Mouse (Mus musculus) liver, embryonic 16.5 days (tissue): ENCODE measurements at regions not wholly inside any gene's neighbourhood (a gene's known extent, or its start where the extent isn't known, plus 50 kb on each side); places are given as distances from the start of the nearest gene placed in this dataset.

Source experiments
- ATAC-seq: fragments of 200-750 bp; cut with Nextera tagmentation; 2 replicates; pipeline ENCODE4 v1.8.0; 2017; ENCODE audit warnings: low read depth, mild to moderate bottlenecking, moderate number of reproducible peaks, moderate library complexity
- H3K27ac ChIP-seq: fragments of 300-500 bp; sonication (generic); 2 replicates; pipeline ENCODE4 v1.5.1; 2014; ENCODE audit warnings: mild to moderate bottlenecking, low read length
- H3K27me3 ChIP-seq: fragments of 300-500 bp; sonication (generic); 2 replicates; pipeline ENCODE4 v1.6.1; 2014; ENCODE audit warnings: low read depth, low read length, mixed read lengths; ENCODE audit not compliant: control insufficient read depth, insufficient read depth
- H3K36me3 ChIP-seq: fragments of 300-500 bp; sonication (generic); 2 replicates; pipeline ENCODE4 v1.6.1; 2014; ENCODE audit warnings: mild to moderate bottlenecking; ENCODE audit not compliant: control insufficient read depth, insufficient read depth
- H3K4me1 ChIP-seq: fragments of 300-500 bp; sonication (generic); 2 replicates; pipeline ENCODE4 v1.6.1; 2014; ENCODE audit warnings: low read depth, low read length, mixed read lengths; ENCODE audit not compliant: control insufficient read depth
- H3K4me2 ChIP-seq: fragments of 300-500 bp; sonication (generic); 2 replicates; pipeline ENCODE4 v1.6.1; 2014; ENCODE audit warnings: low read depth, low read length, mixed read lengths
- H3K4me3 ChIP-seq: fragments of 300-500 bp; sonication (generic); 2 replicates; pipeline ENCODE4 v1.5.1; 2014; ENCODE audit warnings: low read depth, mild to moderate bottlenecking, low read length
- H3K9ac ChIP-seq: fragments of 300-500 bp; sonication (generic); 2 replicates; pipeline ENCODE4 v1.6.1; 2014; ENCODE audit warnings: low read depth, low read length
- H3K9me3 ChIP-seq: fragments of 300-500 bp; sonication (generic); replicated peaks from 2 replicates; pipeline ENCODE4 v1.6.1; 2016; ENCODE audit warnings: low read length; ENCODE audit not compliant: control insufficient read depth
- WGBS: fragments of 180-500 bp; shearing (Covaris S2); extraction: QIAGEN DNeasy Blood & Tissue Kit; methylation state at CpG from one replicate; pipeline ENCODE4 v1.1.7; 2014; ENCODE audit not compliant: insufficient replicate concordance; 5-methylcytosine and 5-hydroxymethylcytosine counted together

DNA sequence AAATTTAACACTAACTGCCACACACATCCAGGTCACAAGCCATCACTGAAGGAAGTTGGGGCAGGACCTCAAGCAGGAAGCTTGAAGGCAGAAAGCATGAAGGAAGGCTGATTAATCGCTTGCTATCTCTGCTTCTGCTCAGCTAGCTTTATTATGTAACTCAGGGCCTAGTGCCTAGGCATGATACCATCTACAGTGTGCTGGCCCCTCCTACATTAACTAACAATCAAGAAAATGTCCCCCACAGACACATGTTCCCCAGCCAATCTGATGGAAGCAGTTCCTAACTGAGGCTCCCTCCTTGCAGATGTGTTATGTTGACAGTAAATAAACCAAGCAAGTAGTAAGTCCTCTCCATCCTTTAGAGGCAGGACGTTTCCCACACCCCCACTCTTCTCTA lies 186.6 kb downstream of the Pfkfb3 start:
- H3K27ac ChIP-seq = no peak overlapping the region
- no peaks in the 10 kb centered on the region for H3K4me1 ChIP-seq
- no peak for ATAC-seq
- H3K9me3 ChIP-seq = no peaks in the 10 kb centered on the region
- H3K27me3 ChIP-seq = no peaks in the 10 kb centered on the region
- H3K36me3 ChIP-seq = no peaks in the 10 kb centered on the region
- WGBS = 10% methylated on average over 2 of the region's 2 CpGs
- no peak overlapping the region for H3K4me3 ChIP-seq
- H3K4me2 ChIP-seq = no peak overlapping the region
- H3K9ac ChIP-seq = no peak overlapping the region

DNA sequence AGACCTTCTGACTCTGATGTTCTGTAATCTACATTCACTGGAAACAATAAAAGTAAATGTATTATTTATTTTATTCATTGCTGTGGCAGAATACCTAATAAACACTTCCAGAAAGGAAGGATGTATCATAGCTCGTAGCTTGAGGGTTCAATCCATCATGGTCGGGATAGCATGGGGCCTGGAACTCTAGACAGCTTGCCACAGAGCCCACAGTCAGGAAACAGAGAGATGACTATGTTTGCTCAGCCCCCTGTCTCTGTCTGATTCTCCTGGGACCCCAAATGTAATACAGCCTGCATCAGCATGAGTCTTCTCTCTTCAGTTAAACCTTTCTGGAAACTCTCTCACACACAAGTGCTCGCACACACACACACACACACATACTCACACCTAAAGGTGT lies 188.1 kb downstream of the Pfkfb3 start:
- no peak overlapping the region for H3K4me2 ChIP-seq

GRCm38 (mm10) chr2:11365371-11365770 lies 188.5 kb downstream of the Pfkfb3 start:
- WGBS = 72% methylated on average over 4 of the region's 4 CpGs
- Histone ChIP-seq H3K4me1 (no peaks in the 10 kb centered on the region; the same call in 1 of the 2 replicates), H3K36me3 (no peaks in the 10 kb centered on the region), H3K9ac (no peak overlapping the region), H3K27me3 (no peaks in the 10 kb centered on the region), H3K27ac (no peak overlapping the region), H3K4me2 (no peak overlapping the region), H3K9me3 (no peaks in the 10 kb centered on the region), H3K4me3 (no peak overlapping the region)
- ATAC-seq = no peak

More for the DNA sequence above, 188.1 kb downstream of the Pfkfb3 start:
- Histone ChIP-seq H3K36me3 (no peaks in the 10 kb centered on the region), H3K27ac (no peak overlapping the region), H3K9me3 (no peaks in the 10 kb centered on the region), H3K9ac (no peak overlapping the region), H3K4me1 (no peaks in the 10 kb centered on the region), H3K27me3 (no peaks in the 10 kb centered on the region), H3K4me3 (no peak overlapping the region)
- 62% methylated on average over 3 of the region's 3 CpGs for WGBS
- no peak for ATAC-seq

GRCm38 (mm10) chr2:11364111-11364510 lies 189.8 kb downstream of the Pfkfb3 start:
- no peak for ATAC-seq
- Histone ChIP-seq H3K4me2 (no peak overlapping the region), H3K27ac (no peak overlapping the region), H3K9ac (no peak overlapping the region), H3K27me3 (no peaks in the 10 kb centered on the region), H3K9me3 (no peaks in the 10 kb centered on the region), H3K36me3 (no peaks in the 10 kb centered on the region), H3K4me1 (no peaks in the 10 kb centered on the region; the same call in 1 of the 2 replicates), H3K4me3 (no peak overlapping the region)
- WGBS = 58% methylated on average over 2 of the region's 2 CpGs

- Histone ChIP-seq H3K4me2 (no peak overlapping the region), H3K27me3 (no peaks in the 10 kb centered on the region), H3K27ac (no peak overlapping the region), H3K9me3 (no peaks in the 10 kb centered on the region), H3K4me3 (no peak overlapping the region), H3K9ac (no peak overlapping the region), H3K4me1 (no peaks in the 10 kb centered on the region; the same call in 1 of the 2 replicates), H3K36me3 (no peaks in the 10 kb centered on the region)
- 57% methylated on average over 5 of the region's 5 CpGs for WGBS
- no peak for ATAC-seq
Observed at GRCm38 (mm10) chr2:11363061-11363464, 190.8 kb downstream of the Pfkfb3 start.

GRCm38 (mm10) chr2:11362205-11362994 lies 190.5 kb downstream of the Prkcq start:
- Histone ChIP-seq H3K4me2 (no peak overlapping the region), H3K36me3 (no peaks in the 10 kb centered on the region), H3K27ac (no peak overlapping the region), H3K4me3 (no peak overlapping the region), H3K9me3 (no peaks in the 10 kb centered on the region), H3K9ac (no peak overlapping the region), H3K27me3 (no peaks in the 10 kb centered on the region), H3K4me1 (no peaks in the 10 kb centered on the region; the same call in 1 of the 2 replicates)
- ATAC-seq = no peak
- WGBS = 62% methylated on average over 8 of the region's 8 CpGs

DNA sequence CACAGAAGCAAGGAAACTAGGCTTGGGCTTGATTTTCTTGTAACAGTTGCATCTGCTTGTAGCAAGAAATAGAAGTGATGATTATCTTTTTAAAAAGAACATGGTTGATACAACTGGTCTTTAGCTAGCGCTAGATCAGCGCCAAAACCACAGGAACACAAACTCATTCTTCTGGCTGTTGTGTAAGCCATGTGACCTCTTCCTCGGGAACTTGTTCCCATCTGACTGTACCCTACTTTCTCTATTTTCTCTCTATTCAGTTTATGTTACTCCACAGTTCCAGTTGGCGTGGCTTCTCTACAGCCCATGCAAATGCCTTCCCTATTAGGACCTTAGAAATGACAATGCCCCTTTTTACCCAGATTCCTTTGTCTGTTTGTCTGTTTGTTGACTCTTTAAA lies 187.4 kb downstream of the Prkcq start:
- no peak overlapping the region for H3K4me3 ChIP-seq
- H3K27ac ChIP-seq = no peak overlapping the region
- H3K4me2 ChIP-seq = no peak overlapping the region
- no peaks in the 10 kb centered on the region for H3K9me3 ChIP-seq
- no peak for ATAC-seq
- no peaks in the 10 kb centered on the region; the same call in 1 of the 2 replicates for H3K4me1 ChIP-seq
- H3K36me3 ChIP-seq = no peaks in the 10 kb centered on the region
- no peak overlapping the region for H3K9ac ChIP-seq
- no peaks in the 10 kb centered on the region for H3K27me3 ChIP-seq
- 50% methylated on average over 4 of the region's 4 CpGs for WGBS

DNA sequence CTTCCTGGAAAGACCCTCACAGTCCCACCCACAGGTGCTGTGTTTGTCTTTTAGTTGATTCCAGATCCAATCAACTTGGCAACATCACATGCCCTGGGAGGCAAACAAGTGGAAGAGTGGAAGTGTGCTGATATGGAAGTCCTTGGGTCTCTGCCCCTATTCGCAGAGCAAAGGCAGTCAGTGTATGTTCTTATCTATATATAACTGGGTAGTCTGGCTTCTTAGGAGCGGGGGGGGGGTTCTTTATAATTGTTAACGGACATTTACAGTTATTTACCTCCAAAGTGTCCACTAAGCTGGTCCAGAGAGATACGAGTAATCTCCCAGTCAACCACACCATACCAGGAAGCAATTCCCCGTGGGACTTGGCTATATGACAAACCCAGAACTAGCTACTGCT lies 184.8 kb downstream of the Prkcq start:
- Histone ChIP-seq H3K4me3 (no peak overlapping the region), H3K4me1 (no peaks in the 10 kb centered on the region; the same call in 1 of the 2 replicates), H3K27me3 (no peaks in the 10 kb centered on the region), H3K9ac (no peak overlapping the region), H3K36me3 (no peaks in the 10 kb centered on the region), H3K4me2 (no peak overlapping the region), H3K27ac (no peak overlapping the region), H3K9me3 (no peaks in the 10 kb centered on the region)
- ATAC-seq = no peak
- WGBS = 41% methylated on average over 5 of the region's 5 CpGs

DNA sequence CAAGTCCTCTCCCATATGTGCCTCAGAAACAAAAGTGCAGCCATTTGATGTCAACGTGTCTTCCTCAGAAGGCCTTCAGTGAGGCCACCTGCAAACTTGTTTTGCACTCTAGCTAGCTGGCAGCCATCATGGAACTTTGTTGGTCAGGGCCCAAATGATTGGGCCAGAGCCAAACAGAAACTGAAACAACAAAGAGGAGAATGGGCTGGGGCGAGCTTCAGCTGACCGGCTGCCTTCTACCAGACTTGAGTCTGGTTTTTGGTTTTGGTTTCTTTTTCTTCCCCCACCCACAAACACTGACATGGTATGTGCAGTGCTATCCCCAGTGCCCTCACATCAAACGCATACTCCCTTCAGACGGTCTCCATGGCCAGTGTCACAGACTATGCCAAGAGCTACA lies 183.7 kb downstream of the Prkcq start:
- no peaks in the 10 kb centered on the region for H3K9me3 ChIP-seq
- no peaks in the 10 kb centered on the region for H3K27me3 ChIP-seq
- H3K27ac ChIP-seq = no peak overlapping the region
- no peak overlapping the region for H3K4me2 ChIP-seq
- ATAC-seq = no peak
- H3K4me1 ChIP-seq = no peaks in the 10 kb centered on the region; the same call in 1 of the 2 replicates
- no peaks in the 10 kb centered on the region for H3K36me3 ChIP-seq
- no peak overlapping the region for H3K4me3 ChIP-seq
- H3K9ac ChIP-seq = no peak overlapping the region
- 73% methylated on average over 5 of the region's 5 CpGs for WGBS
